Mouse (Mus musculus): ENCODE results near the gene Gpr18. TPM values are rescaled to one million over a fixed set of nuclear protein-coding genes. Genes with fewer than 3 reads are reported as not detected.

Gpr18 gene
- polyA plus RNA-seq, 1 experiment from 2014 or later, result 0.42 TPM

DNA sequence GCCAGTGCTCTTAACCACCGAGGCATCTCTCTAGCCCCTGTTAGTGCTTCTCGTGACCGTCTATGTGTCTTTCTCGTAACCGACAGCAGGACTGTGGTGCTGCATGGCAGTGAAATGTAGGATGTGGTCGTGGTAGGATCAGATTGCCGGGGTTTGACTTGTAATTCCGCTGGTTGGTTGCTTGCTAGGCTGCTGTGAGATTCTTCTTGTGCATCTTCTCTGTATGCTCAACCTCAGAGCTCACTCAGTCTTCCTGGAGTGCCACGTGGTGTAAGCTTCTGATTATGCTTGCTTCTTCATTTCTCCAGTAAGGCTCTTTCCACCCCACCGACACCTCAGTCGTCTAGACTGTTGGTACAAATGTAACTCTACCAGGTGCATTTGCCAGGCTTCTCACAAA is 17.1 kb downstream of the Gpr18 start:
- no peaks in the 10 kb centered on the region; the same call in 1 of the 2 replicates for H3K4me1 ChIP-seq
- H3K4me2 ChIP-seq, result no peak overlapping the region
- no peaks in the 10 kb centered on the region for H3K9me3 ChIP-seq
- no peak overlapping the region for H3K27ac ChIP-seq
- ATAC-seq (ENCODE audit: insufficient read depth, low FRiP score, low read depth), result no peak
- H3K36me3 ChIP-seq, result no peaks in the 10 kb centered on the region
- no peak overlapping the region for H3K9ac ChIP-seq
- no peak overlapping the region for H3K4me3 ChIP-seq (replicated peaks)
- H3K27me3 ChIP-seq (replicated peaks), result no peaks in the 10 kb centered on the region
- WGBS, result 82% methylated on average over 11 of the region's 11 CpGs

DNA sequence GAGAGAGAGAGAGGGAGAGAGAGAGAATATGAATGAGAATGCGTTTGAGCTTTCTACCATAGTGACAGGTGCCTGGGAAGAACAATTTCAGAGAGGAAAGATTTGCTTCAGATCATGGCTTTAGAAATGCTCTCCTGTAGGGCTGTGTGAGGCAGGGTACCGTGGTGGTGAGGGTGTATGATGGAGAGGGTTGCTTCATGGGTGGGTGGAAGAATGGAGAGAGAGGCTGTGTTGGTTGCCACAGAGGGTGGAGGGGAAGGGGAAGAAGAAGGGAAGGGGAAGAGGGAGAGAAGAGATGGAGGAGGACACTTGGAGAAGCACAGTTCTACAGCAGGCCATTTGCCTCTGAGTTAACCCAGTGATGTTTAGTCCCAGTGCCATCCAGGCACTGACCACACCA is 17.8 kb downstream of the Gpr18 start:
- H3K27me3 ChIP-seq (replicated peaks), result no peaks in the 10 kb centered on the region
- no peak overlapping the region for H3K4me3 ChIP-seq (replicated peaks)
- H3K9ac ChIP-seq, result no peak overlapping the region
- no peaks in the 10 kb centered on the region; the same call in 1 of the 2 replicates for H3K4me1 ChIP-seq
- no peaks in the 10 kb centered on the region for H3K36me3 ChIP-seq
- no peak overlapping the region for H3K27ac ChIP-seq
- no peaks in the 10 kb centered on the region for H3K9me3 ChIP-seq
- ATAC-seq (ENCODE audit: insufficient read depth, low FRiP score, low read depth), result no peak
- no peak overlapping the region for H3K4me2 ChIP-seq
- WGBS, result 78% methylated on average over 2 of the region's 2 CpGs

DNA sequence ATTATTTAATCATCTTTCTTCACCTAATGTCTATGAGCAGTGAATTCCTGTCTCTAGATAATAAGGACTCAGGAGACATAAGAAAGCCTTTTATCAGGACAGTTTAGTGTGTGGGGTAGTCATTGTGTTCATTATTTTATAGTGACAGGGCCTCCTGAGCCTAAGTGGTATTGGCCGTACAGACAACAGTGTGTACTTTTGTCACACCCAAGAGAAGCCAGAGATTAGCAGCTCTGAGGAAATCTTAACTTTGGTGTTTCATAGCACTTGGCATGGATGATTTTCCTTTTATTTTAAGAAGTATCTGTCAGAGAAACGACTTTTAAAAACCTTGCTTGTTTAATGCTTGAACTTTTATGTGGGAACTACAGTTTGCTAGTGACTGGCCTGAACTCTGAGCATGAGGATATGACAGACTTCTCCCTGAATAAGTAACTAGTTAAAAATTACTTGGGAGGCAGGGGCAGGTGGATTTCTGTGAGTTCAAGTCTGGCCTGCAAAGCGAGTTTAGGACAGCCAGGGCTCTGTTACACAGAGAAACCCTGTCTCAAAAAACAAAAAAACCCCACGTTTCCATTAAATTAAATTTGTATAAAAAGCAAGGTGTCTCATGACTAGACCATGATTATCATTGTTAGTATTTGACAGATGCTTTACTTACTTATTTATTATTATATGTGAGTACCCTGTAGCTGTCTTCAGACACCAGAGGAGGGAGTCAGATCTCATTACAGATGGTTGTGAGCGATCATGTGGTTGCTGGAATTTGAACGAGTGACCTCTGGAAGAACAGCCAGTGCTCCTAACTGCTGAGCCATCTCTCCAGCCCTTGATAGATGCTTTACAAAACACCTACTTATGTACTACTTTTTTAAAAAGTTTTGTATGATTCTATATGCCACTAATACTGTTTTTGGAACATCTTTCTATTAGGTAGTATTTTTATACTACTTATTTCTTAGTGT is 19.2 kb downstream of the Gpr18 start:
- Histone ChIP-seq H3K36me3 (no peaks in the 10 kb centered on the region), H3K4me3 (replicated peaks) (no peak overlapping the region), H3K9me3 (no peaks in the 10 kb centered on the region), H3K27me3 (replicated peaks) (no peaks in the 10 kb centered on the region), H3K9ac (no peak overlapping the region), H3K27ac (no peak overlapping the region), H3K4me2 (no peak overlapping the region), H3K4me1 (no peaks in the 10 kb centered on the region; the same call in 1 of the 2 replicates)
- WGBS, result 48% methylated on average over 6 of the region's 6 CpGs
- no peak for ATAC-seq (ENCODE audit: insufficient read depth, low FRiP score, low read depth)

DNA sequence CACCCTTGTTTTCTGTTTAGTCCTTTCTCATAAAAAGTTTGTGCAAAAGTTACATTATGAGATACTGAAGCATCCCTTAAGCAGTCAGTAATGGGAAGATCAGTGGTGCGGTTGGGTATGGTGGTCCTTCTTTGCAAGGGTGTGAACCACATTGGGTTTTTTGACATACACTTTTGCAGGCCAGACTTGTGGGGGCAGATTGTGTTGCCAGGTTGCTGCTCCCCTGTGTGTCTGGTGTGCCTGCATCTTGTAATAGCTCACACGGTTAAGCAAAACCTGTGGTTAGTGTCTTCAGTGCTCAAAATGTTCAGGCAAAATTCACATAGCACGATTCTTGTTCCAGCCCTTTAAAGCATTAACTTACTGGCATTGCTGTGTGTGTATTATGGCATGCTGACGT is 20.3 kb downstream of the Gpr18 start:
- Histone ChIP-seq H3K27ac (no peak overlapping the region), H3K9me3 (no peaks in the 10 kb centered on the region), H3K4me3 (replicated peaks) (no peak overlapping the region), H3K36me3 (no peaks in the 10 kb centered on the region), H3K4me2 (no peak overlapping the region), H3K9ac (no peak overlapping the region), H3K4me1 (no peaks in the 10 kb centered on the region; the same call in 1 of the 2 replicates), H3K27me3 (replicated peaks) (no peaks in the 10 kb centered on the region)
- ATAC-seq (ENCODE audit: insufficient read depth, low FRiP score, low read depth), result no peak
- 83% methylated on average over 4 of the region's 4 CpGs for WGBS

DNA sequence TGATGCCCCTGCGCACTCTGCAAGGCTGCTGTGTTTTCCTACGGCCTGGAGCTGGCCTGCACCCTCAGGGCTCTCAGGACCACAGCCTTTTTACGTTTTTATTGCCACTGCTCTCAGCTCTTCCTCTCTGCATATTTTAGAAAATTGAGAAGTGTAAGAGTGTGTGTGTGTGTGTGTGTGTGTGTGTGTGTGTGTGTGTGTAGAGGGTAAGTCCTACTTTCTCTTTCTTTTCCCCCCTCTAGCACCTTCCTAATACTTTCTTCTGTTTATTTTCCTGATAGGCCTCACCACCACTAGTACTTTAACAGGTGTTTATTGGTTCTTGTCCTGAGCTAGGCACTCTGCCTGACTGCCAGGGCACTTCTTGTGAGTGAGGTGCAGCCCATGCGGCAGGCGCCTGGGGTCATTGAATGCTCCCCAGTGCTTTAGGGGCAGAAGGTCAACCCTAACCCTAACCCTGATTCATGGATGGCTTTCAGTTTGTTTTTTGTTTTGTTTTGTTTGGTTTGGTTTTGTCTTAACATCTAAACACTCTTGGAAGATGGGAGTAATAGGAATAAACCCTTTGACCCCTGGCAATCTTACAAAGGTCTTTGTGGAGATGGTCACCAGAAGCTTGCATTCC is 21.0 kb downstream of the Gpr18 start:
- WGBS, result 70% methylated on average over 5 of the region's 5 CpGs
- no peak overlapping the region for H3K4me3 ChIP-seq (replicated peaks)
- H3K27me3 ChIP-seq (replicated peaks), result no peaks in the 10 kb centered on the region
- ATAC-seq (ENCODE audit: insufficient read depth, low FRiP score, low read depth), result no peak
- H3K9me3 ChIP-seq, result no peaks in the 10 kb centered on the region
- no peaks in the 10 kb centered on the region for H3K36me3 ChIP-seq
- H3K9ac ChIP-seq, result no peak overlapping the region
- H3K4me1 ChIP-seq, result no peaks in the 10 kb centered on the region; the same call in 1 of the 2 replicates
- no peak overlapping the region for H3K27ac ChIP-seq
- no peak overlapping the region for H3K4me2 ChIP-seq

GRCm38 (mm10) chr14:121893747-121894146 is 21.8 kb downstream of the Gpr18 start:
- H3K27ac ChIP-seq, result no peak overlapping the region
- H3K36me3 ChIP-seq, result no peaks in the 10 kb centered on the region
- no peaks in the 10 kb centered on the region for H3K9me3 ChIP-seq
- no peaks in the 10 kb centered on the region; the same call in 1 of the 2 replicates for H3K4me1 ChIP-seq
- H3K9ac ChIP-seq, result no peak overlapping the region
- ATAC-seq (ENCODE audit: insufficient read depth, low FRiP score, low read depth), result no peak
- WGBS, result 68% methylated on average over 6 of the region's 6 CpGs
- H3K27me3 ChIP-seq (replicated peaks), result no peaks in the 10 kb centered on the region
- H3K4me2 ChIP-seq, result no peak overlapping the region
- H3K4me3 ChIP-seq (replicated peaks), result no peak overlapping the region

DNA sequence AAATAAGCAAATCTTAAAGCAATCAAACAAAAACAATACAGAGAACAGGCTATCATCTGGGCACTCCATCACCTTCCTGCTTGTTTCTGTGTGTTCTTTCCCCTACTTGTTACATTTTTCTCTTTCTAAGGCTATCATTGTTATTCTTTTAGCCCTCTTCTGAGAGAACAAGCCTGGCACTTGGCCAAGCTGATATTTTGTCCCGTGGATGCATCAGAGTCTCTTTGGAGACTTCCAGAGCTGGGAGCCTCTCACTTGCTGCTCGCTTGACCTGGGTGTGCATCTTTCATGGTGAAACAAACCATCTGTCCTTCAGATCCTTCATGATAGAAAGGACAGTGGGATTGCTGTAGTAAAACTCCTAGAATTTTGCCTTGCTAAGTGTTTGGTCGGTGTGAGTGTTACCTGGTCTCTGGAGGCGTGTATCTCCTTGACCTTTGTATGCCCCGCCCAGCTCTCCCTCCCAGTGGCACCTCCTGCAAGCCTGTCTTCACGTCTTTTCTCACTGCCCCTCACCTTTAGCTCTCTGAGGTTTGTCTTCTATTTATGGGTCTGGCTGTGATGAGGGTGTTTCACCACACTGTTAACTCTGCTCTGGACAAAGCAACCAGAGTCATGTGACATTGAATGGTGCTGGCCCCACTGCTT is 31.3 kb downstream of the Gpr18 start:
- Histone ChIP-seq H3K4me2 (no peak overlapping the region), H3K27ac (no peak overlapping the region), H3K27me3 (replicated peaks) (no peaks in the 10 kb centered on the region), H3K4me3 (replicated peaks) (no peak overlapping the region), H3K4me1 (peaks cover 19% of the 10 kb centered on the region), H3K9me3 (no peaks in the 10 kb centered on the region), H3K9ac (no peak overlapping the region), H3K36me3 (no peaks in the 10 kb centered on the region)
- ATAC-seq (ENCODE audit: insufficient read depth, low FRiP score, low read depth), result no peak
- WGBS, result 38% methylated on average over 6 of the region's 6 CpGs

GRCm38 (mm10) chr14:121881211-121881610 is 34.4 kb downstream of the Gpr18 start:
- no peak overlapping the region for H3K27ac ChIP-seq
- no peak for ATAC-seq (ENCODE audit: insufficient read depth, low FRiP score, low read depth)
- H3K27me3 ChIP-seq (replicated peaks), result no peaks in the 10 kb centered on the region
- peaks cover 19% of the 10 kb centered on the region for H3K4me1 ChIP-seq
- no peaks in the 10 kb centered on the region for H3K36me3 ChIP-seq
- no peak overlapping the region for H3K4me3 ChIP-seq (replicated peaks)
- no peaks in the 10 kb centered on the region for H3K9me3 ChIP-seq
- WGBS, result 75% methylated on average over 7 of the region's 7 CpGs
- H3K9ac ChIP-seq, result no peak overlapping the region
- no peak overlapping the region for H3K4me2 ChIP-seq

DNA sequence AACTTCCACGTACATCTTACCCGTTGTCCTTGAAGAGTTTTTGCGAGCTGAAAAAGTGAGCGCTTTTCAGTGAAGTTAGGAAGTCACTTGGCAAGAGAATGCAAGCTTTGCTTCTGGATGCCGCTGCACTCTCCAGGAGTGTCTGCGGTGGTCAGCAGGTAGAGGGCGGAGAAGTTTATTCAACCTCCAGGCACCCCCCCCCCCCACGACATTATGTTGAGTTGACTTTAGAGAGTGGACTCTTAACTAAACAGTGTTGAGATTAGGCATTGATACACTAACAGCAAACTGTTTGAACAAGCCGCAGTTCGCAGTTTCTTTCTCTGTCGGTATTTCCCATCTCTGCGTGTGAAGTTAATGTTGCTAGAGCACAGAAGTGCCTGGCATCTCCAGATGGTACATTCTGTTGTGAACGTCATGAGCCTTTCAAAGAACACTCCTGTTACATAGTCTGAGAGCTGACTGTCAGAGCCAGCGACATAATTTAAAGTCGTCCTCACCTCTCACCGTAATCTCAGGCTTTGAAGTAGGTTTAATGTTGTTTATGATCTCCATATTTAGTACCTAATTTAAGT is 36.2 kb downstream of the Gpr18 start:
- no peaks in the 10 kb centered on the region for H3K9me3 ChIP-seq
- peak; percentile 27 for ATAC-seq (ENCODE audit: insufficient read depth, low FRiP score, low read depth)
- peaks cover 19% of the 10 kb centered on the region for H3K4me1 ChIP-seq
- no peaks in the 10 kb centered on the region for H3K36me3 ChIP-seq
- H3K4me3 ChIP-seq (replicated peaks), result peak overlapping the region; percentile 71
- H3K4me2 ChIP-seq, result peak overlapping the region; percentile 89
- 10% methylated on average over 16 of the region's 16 CpGs for WGBS
- no peaks in the 10 kb centered on the region for H3K27me3 ChIP-seq (replicated peaks)
- H3K9ac ChIP-seq, result peak overlapping the region; percentile 88
- H3K27ac ChIP-seq, result no peak overlapping the region

DNA sequence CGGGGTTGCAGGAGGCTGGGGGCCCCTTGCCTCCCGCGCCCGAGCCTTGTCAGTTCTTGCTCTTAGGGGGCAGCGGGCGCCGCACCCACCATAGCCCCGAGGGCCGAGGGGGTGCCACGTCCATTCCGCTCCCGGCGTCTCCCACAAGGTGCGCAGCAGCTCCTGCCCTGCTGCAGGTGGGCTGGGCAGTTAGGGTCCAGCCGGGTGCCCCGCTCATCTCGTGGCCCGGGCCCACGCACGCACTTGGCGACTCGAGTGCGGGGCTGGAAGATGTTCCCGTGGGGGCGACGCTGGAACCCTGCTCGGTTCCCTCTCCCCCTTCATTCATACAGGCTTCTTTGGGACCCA is 36.7 kb downstream of the Gpr18 start:
- peak overlapping the region; percentile 71 for H3K4me3 ChIP-seq (replicated peaks)
- H3K27ac ChIP-seq, result peak overlapping the region; percentile 69; the same call in 1 of the 2 replicates
- H3K9ac ChIP-seq, result peak overlapping the region; percentile 88
- ATAC-seq (ENCODE audit: insufficient read depth, low FRiP score, low read depth), result no peak; the same call in 1 of the 2 replicates
- H3K9me3 ChIP-seq, result no peaks in the 10 kb centered on the region
- H3K4me2 ChIP-seq, result peak overlapping the region; percentile 89
- H3K36me3 ChIP-seq, result no peaks in the 10 kb centered on the region
- peaks cover 15% of the 10 kb centered on the region for H3K4me1 ChIP-seq
- no peaks in the 10 kb centered on the region for H3K27me3 ChIP-seq (replicated peaks)
- 0% methylated on average over 27 of the region's 27 CpGs for WGBS

GRCm38 (mm10) chr14:121878176-121878858 is 37.3 kb downstream of the Gpr18 start, which contains the start of gene Ubac2:
Gene Ubac2 (plus strand): TSS chr14:121878620.
- H3K27me3 ChIP-seq (replicated peaks), result no peaks in the 10 kb centered on the region
- peak within 1 kb of the TSS; percentile 88 for H3K9ac ChIP-seq
- peak within 1 kb of the TSS; percentile 89 for H3K4me2 ChIP-seq
- peak; percentile 97 for ATAC-seq (ENCODE audit: insufficient read depth, low FRiP score, low read depth)
- under 1% methylated on average over 59 of the region's 61 CpGs for WGBS
- peak within 1 kb of the TSS; percentile 71 for H3K4me3 ChIP-seq (replicated peaks)
- peak within 1 kb of the TSS; percentile 95 for H3K27ac ChIP-seq
- H3K9me3 ChIP-seq, result no peaks in the 10 kb centered on the region
- no peaks in the 10 kb centered on the region for H3K36me3 ChIP-seq
- H3K4me1 ChIP-seq, result peaks cover 10% of the 10 kb centered on the region; the same call in 1 of the 2 replicates

Data from stomach, embryonic 15.5 days (tissue).